ENCODE assay signal across 9 mouse cellular contexts in genomic region chr11:70821728-70822591, GRCm38 (mm10). TPM values are rescaled to one million over a fixed set of nuclear protein-coding genes. Genes with fewer than 3 reads are reported as not detected.
DNase-seq lines count a peak whose midpoint lies in the region; ATAC-seq and TF ChIP-seq lines count a peak whose summit lies in the region.
"Had no signal": no experiment of that assay in that cellular context is flagged by ENCODE, and none has a peak within 500 bp of the region (broad histone marks: within the 10 kb centered on the region; RNA-seq: fewer than 3 reads in every experiment).

No protein-coding gene starts in this region.

- no peak for DNase-seq in midbrain, embryonic 11.5 days (ENCODE audit: low spot score, missing footprints)
- no peak for DNase-seq in midbrain, embryonic 10.5 days (ENCODE audit: low spot score)
- peak; percentile 56 for DNase-seq in embryo, embryonic 11 days
- peak; percentile 87 for DNase-seq in kidney, adult 2 months
- peak; percentile 57 for DNase-seq in lung, postnatal 36 days
- DNase-seq in testis, postnatal 10 days (ENCODE audit: low spot score), result no peak
- no peak for DNase-seq in right cerebral cortex, postnatal 14 days

- H3K9ac ChIP-seq in midbrain, embryonic 11.5 days (ENCODE audit: low read length), result no peak overlapping the region
- H3K9ac ChIP-seq in forebrain, embryonic 13.5 days, result no peak overlapping the region
- H3K9ac ChIP-seq: neural tube, embryonic 13.5 days had no signal

- no peak overlapping the region for H3K4me3 ChIP-seq in midbrain, embryonic 11.5 days (ENCODE audit: low read depth, low read length)
- no peak overlapping the region for H3K4me3 ChIP-seq in midbrain, embryonic 10.5 days
- H3K4me3 ChIP-seq in kidney, adult 2 months (ENCODE audit: insufficient read depth, low read depth, low read length), result 0 out of 2 replicates have a peak overlapping the region, but pooled peaks have one; percentile 9
- no peak overlapping the region for H3K4me3 ChIP-seq in forebrain, embryonic 13.5 days
- H3K4me3 ChIP-seq: neural tube, embryonic 13.5 days had no signal

- peak; percentile 59 for ATAC-seq in midbrain, embryonic 11.5 days (ENCODE audit: low FRiP score)
- no peak for ATAC-seq in forebrain, embryonic 13.5 days

- H3K4me2 ChIP-seq in midbrain, embryonic 11.5 days, result no peak overlapping the region
- no peak overlapping the region for H3K4me2 ChIP-seq in forebrain, embryonic 13.5 days
- H3K4me2 ChIP-seq: neural tube, embryonic 13.5 days had no signal

- no peaks in the 10 kb centered on the region; the same call in 1 of the 2 replicates for H3K4me1 ChIP-seq in midbrain, embryonic 11.5 days (ENCODE audit: control insufficient read depth, insufficient read depth, low read length)
- no peaks in the 10 kb centered on the region; the same call in 1 of the 2 replicates for H3K4me1 ChIP-seq in midbrain, embryonic 10.5 days
- peaks cover 4% of the 10 kb centered on the region; the same call in 1 of the 2 replicates for H3K4me1 ChIP-seq in kidney, adult 2 months (ENCODE audit: control insufficient read depth, insufficient read depth, low read length)
- no peaks in the 10 kb centered on the region for H3K4me1 ChIP-seq in forebrain, embryonic 13.5 days

- H3K27me3 ChIP-seq in midbrain, embryonic 11.5 days (ENCODE audit: control insufficient read depth, insufficient read depth, low read length), result no peaks in the 10 kb centered on the region
- H3K27me3 ChIP-seq in midbrain, embryonic 10.5 days (ENCODE audit: low read depth, poor library complexity, severe bottlenecking), result no peaks in the 10 kb centered on the region
- H3K27me3 ChIP-seq in kidney, adult 2 months (replicated peaks; ENCODE audit: control insufficient read depth, insufficient read depth, low read length), result no peaks in the 10 kb centered on the region
- no peaks in the 10 kb centered on the region for H3K27me3 ChIP-seq in forebrain, embryonic 13.5 days
- H3K27me3 ChIP-seq: neural tube, embryonic 13.5 days had no signal

- no peak for TF ChIP-seq POLR2A in kidney, adult 2 months (IDR thresholded peaks at IDR 0.05; ENCODE audit: low read depth, low read length)

- 68% methylated on average over 17 of the region's 17 CpGs for WGBS in midbrain, embryonic 11.5 days
- WGBS in midbrain, embryonic 10.5 days, result 68% methylated on average over 17 of the region's 17 CpGs
- 35% methylated on average over 17 of the region's 17 CpGs for WGBS in kidney, adult 2 months
- 71% methylated on average over 17 of the region's 17 CpGs for WGBS in forebrain, embryonic 13.5 days

- H3K27ac ChIP-seq in midbrain, embryonic 11.5 days (ENCODE audit: low read depth, low read length), result no peak overlapping the region
- H3K27ac ChIP-seq in midbrain, embryonic 10.5 days (replicated peaks), result no peak overlapping the region
- H3K27ac ChIP-seq in kidney, adult 2 months (ENCODE audit: insufficient read depth, low read depth, low read length), result peak overlapping the region; percentile 7; the same call in 1 of the 2 replicates
- no peak overlapping the region for H3K27ac ChIP-seq in forebrain, embryonic 13.5 days
- H3K27ac ChIP-seq: neural tube, embryonic 13.5 days had no signal

- no peaks in the 10 kb centered on the region for H3K36me3 ChIP-seq in midbrain, embryonic 11.5 days (ENCODE audit: control insufficient read depth, insufficient read depth, low read length)
- H3K36me3 ChIP-seq in midbrain, embryonic 10.5 days, result no peaks in the 10 kb centered on the region
- no peaks in the 10 kb centered on the region for H3K36me3 ChIP-seq in kidney, adult 2 months (ENCODE audit: control insufficient read depth, insufficient read depth, low read length)
- H3K36me3 ChIP-seq in forebrain, embryonic 13.5 days (ENCODE audit: poor library complexity, severe bottlenecking), result no peaks in the 10 kb centered on the region
- H3K36me3 ChIP-seq: neural tube, embryonic 13.5 days had no signal

- TF ChIP-seq CTCF in kidney, adult 2 months (conservative IDR thresholded peaks at IDR 0.05; ENCODE audit: insufficient read depth, insufficient read length, low read depth, low read length), result no peak

- no peaks in the 10 kb centered on the region for H3K9me3 ChIP-seq in midbrain, embryonic 11.5 days (ENCODE audit: control insufficient read depth, low read length)
- no peaks in the 10 kb centered on the region for H3K9me3 ChIP-seq in midbrain, embryonic 10.5 days (replicated peaks)
- no peaks in the 10 kb centered on the region for H3K9me3 ChIP-seq in forebrain, embryonic 13.5 days (replicated peaks)
- H3K9me3 ChIP-seq: neural tube, embryonic 13.5 days had no signal

RNA-seq across cellular contexts. Expression of gene Scimp, which starts 9.6 kb away (rescaled TPM):
- not detected in 2 replicates for polyA plus RNA-seq in midbrain, embryonic 11.5 days (2014; fragmentation: Nextera tagmentation; extraction: Ambion mirVana)
- not detected in 2 replicates for polyA plus RNA-seq in midbrain, embryonic 10.5 days (2016; fragmentation: Nextera tagmentation; extraction: Ambion mirVana)
- 1.7 and 2.4 TPM in 2 replicates for polyA plus RNA-seq in kidney, adult 2 months (2012; rRNA removed)
- not detected in 2 replicates for polyA plus RNA-seq in forebrain, embryonic 13.5 days (2015; fragmentation: Nextera tagmentation; extraction: Ambion mirVana)
- polyA plus RNA-seq: neural tube, embryonic 13.5 days had no signal

RNA-seq across cellular contexts. Expression of gene Rabep1, which starts 22.6 kb away (rescaled TPM):
- polyA plus RNA-seq in midbrain, embryonic 11.5 days (2014; fragmentation: Nextera tagmentation; extraction: Ambion mirVana), result 41.7 and 44.2 TPM in 2 replicates
- polyA plus RNA-seq in midbrain, embryonic 10.5 days (2016; fragmentation: Nextera tagmentation; extraction: Ambion mirVana), result 38.2 and 39.2 TPM in 2 replicates
- 3.7 and 4.7 TPM in 2 replicates for polyA plus RNA-seq in kidney, adult 2 months (2012; rRNA removed)
- polyA plus RNA-seq in forebrain, embryonic 13.5 days (2015; fragmentation: Nextera tagmentation; extraction: Ambion mirVana), result 66.6 and 69.6 TPM in 2 replicates

RNA-seq across cellular contexts. Expression of gene Zfp3, which starts 58.0 kb away (rescaled TPM):
- polyA plus RNA-seq in midbrain, embryonic 11.5 days (2014; fragmentation: Nextera tagmentation; extraction: Ambion mirVana), result 10.2 and 11.0 TPM in 2 replicates
- 6.9 and 10.2 TPM in 2 replicates for polyA plus RNA-seq in midbrain, embryonic 10.5 days (2016; fragmentation: Nextera tagmentation; extraction: Ambion mirVana)
- 1.7 and 2.4 TPM in 2 replicates for polyA plus RNA-seq in kidney, adult 2 months (2012; rRNA removed)
- 11.5 and 13.4 TPM in 2 replicates for polyA plus RNA-seq in forebrain, embryonic 13.5 days (2015; fragmentation: Nextera tagmentation; extraction: Ambion mirVana)

Comparison
In these comparisons a context has a peak if more than half of its experiments do, and no peak if none do; other contexts are left out.
1. DNase-seq: peak in embryo, embryonic 11 days (single experiment), kidney, adult 2 months (single experiment) and lung, postnatal 36 days (single experiment); none in midbrain, embryonic 11.5 days (single experiment), midbrain, embryonic 10.5 days (single experiment), testis, postnatal 10 days (single experiment) and right cerebral cortex, postnatal 14 days (single experiment).